Mouse (Mus musculus) CH12.LX (cell line): ENCODE results near the gene Rpl9-ps1.

Source experiments
- CTCF ChIP-seq, 2 experiments: IDR thresholded peaks in 1 of 2; conservative IDR thresholded peaks in 1 of 2; 2 replicates each; pipeline ENCODE4 v1.5.1; 2011 to 2012; ENCODE audit warnings: low read depth in 2 of 2, low read length in 2 of 2, improper control_type of control experiment in 1 of 2, inconsistent platforms in 1 of 2, mild to moderate bottlenecking in 1 of 2, moderate library complexity in 1 of 2
- HCFC1 ChIP-seq: IDR thresholded peaks from 2 replicates; pipeline ENCODE4 v1.6.1; 2012; ENCODE audit warnings: low read depth, mild to moderate bottlenecking, inconsistent platforms, low read length, improper control_type of control experiment
- POLR2A ChIP-seq: IDR thresholded peaks from 2 replicates; pipeline ENCODE4 v1.6.1; 2011; ENCODE audit warnings: low read depth, mild to moderate bottlenecking, improper control_type of control experiment, low read length

DNA sequence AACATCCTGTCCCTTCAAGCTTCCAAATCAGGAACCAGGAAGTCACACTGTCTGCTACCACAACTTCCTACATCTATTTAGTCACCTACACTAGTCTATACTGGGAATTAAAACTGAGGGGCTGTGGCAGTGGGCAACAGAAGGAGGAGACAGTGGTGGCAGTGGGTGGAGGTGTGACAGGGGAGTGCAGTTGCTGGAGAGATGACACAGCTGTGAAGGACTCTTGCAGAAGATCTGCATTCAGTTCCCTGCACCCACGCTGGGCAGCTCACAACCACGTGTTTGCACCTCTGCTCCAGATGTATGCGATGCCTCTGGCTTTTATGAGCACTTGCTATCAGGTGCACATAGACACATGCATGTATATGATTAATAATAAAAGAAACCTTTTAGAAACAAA, 12.1 kb upstream of the Rpl9-ps1 start:
- TF ChIP-seq CTCF (conservative IDR thresholded peaks at IDR 0.05 in 1 of 2, IDR thresholded peaks at IDR 0.05 in 1 of 2; ENCODE audit: low read depth in 2 of 2, low read length in 2 of 2) (no peak), HCFC1 (no peak), POLR2A (no peak)
